Mouse (Mus musculus) T-helper 1 cell (primary cell): ENCODE measurements at regions not wholly inside any gene's neighbourhood (a gene's known extent, or its start where the extent isn't known, plus 50 kb on each side); places are given as distances from the start of the nearest gene placed in this dataset.

ENCODE experiments used
- in situ Hi-C: fragments of 300-600 bp; cut with MboI, MseI; formaldehyde crosslinking; loops from one replicate; pipeline ENCODE4 v1.15.1; 2025; ENCODE audit warnings: high pct_unique_total_duplicates

DNA sequence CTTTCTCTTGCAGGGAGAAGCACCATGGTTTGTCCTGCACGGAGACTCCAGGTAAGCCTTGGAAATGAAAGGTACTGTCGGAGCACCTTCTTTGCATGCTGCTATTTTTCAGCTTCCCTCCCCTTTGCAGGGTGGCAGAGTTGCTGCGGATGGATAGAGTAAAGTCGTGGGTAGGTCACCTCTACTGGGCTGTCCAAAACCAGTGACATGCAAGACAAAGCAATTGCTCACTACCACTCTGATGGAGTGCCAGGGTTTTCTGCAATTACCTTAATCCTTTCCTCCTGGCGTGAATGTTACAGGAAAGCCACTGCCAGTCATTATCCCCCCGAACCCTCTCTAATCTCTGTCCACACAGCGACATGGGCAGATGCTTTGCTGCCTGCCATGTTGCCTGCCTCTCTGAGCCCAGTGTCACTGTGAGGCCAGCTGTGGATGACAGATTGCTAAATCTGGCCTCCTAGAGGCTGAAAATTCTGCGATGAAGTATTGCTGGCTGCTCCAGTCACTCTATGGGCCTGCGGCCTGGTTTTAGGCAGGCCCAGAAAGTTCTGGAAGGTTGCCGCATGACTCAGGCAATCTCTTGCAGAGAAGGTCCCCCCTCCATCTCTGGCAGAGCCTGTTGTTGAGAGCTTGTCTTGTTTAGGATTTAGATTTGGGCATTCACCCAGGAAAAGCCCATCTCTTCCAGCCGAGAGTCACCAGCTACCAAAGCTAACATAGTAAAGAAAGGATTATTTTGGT, 54.1 kb upstream of the Sod3 start:
- in situ Hi-C loops, result no loop called here

DNA sequence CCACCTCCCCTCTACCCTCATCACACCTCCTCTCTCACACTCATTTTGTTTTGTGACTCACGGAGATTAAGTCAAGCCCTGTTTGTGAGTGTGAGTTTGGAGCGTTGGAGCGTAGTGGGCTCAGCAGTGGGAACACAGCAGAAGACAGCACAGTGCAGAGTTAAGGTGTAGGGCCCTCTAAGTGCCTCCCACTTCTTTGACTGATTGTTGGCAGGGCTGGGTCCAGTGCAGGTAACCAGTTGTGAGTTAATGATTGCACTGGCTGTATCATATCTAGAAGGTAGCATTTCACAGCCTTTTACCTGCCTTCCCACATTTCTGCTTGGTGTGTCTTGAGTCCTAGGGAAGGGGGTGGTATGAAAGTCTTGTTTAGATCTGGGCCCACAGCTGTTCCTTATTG, 67.3 kb upstream of the Sod3 start:
- in situ Hi-C loops, result no loop called here

DNA sequence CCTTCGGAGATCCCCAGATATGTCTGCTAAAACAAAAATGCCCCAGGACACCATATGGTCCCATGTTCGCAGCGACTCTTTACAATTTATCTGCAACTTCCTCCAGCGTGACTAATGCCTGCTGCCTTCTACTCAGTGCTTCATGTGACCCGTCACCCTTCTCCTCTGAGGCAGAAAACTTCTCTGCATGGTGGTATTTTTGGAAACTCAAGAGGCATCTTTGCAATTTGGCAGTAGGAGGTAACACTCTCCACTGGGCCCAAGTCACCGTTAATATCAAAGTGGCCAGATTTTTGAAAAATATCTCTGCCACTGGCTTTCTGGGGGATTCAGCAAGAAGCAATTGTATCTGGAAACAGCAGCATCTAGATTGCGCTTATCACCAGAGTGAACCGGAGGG, 69.1 kb upstream of the Sod3 start:
- in situ Hi-C loops, result no loop called here

DNA sequence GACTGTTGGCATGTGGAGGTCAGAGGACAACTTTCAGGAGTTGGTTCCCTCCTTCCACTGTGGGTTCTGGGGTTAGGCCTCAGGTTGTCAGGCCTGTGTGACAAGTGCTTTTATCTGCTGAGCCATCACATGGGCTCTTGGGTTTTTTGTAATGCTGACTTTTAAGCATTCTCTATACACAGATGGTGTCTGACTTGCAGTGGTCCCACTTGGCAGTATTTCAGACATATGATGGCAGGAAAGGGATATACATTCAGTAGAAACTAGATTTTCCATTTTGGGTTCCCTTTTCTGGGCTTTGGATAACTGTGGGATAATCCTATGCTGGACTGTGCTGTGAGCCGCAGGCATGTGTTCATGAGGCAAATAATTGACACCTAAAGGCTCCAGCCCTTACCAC, 75.3 kb upstream of the Sod3 start:
- in situ Hi-C loops, result no loop called here

DNA sequence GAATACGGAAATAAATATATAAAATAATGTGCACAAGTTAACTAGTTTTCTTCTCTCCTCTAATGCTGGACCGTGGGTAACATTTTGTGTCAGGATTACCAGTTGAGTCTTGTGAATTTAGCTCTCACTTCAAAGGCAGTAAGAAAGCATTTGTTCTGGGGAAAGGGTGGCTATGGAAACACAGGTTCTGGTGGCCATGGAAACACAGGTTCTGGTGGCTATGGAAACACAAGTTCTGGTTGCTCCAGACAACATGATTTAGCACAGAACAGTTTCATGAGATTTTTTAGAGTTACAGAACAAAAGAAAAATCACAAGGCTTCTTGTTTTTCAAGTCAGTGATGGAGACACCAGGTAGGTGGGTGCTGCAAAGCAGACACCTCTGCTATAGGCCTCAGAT, 82.7 kb upstream of the Sod3 start:
- in situ Hi-C loops, result no loop called here

DNA sequence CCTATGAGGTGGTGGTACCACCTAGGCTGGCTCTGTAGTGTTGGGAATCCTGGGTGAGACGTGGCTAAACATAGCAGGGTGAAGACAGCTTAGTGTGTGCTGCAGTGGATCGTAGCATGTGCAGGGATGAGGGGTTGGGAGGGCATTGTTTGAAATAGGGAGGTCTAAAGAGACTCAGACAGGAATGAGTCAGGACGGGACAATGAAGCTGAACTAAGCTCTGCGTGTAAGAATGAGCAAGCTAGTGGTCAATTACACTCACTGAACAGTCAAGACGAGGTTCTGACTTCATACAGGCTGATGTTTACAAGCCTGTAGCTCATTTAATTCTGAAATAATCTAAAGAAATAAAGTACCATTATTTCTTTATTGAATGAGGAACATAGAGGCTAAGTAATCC, 85.5 kb upstream of the Sod3 start:
- in situ Hi-C loops, result loop anchor here (5.0 kb wide), 1 partner anchor 74 kb away; no protein-coding TSS in a partner anchor

DNA sequence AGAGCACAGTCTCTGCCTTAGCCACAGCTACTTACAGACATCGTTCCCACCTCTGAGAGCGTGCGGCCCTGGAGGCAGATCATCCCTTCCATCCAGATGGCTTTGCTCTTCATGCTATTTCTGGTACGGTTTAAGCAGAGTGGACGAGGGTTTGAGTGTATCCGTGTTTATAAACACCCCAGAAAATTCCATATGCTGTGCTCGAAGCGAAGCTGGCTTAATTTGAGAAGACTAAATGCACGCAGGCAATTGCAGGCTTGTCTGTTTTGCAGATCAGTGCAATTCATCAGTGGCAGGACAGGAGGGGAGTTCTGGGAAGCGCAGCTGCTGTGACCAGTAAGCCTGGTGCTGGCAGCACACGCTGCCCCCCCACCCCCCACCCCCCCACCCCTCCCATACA, 72.9 kb upstream of the Dhx15 start:
- in situ Hi-C loops, result loop anchor here (10.0 kb wide), 1 partner anchor 1338 kb away; no protein-coding TSS in a partner anchor

DNA sequence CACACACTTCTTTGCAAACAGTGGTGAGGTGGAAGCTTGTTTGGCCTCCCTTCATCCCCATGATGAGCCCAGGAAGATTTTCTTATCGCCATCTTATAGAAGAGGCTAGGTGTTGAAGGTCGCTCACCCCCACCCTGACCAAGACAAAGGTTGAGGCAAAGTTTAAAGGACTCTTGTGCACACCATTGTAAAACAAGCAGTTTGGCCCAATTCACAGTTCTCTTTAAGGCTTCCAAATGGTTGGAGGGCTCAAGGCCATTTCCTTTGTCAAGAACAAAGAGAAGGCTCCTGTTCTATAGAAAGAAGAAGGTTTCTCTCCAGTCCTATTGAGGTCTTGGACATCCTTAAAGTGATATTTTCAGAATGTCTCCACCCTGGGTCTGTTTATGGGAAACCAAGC, 67.8 kb upstream of the Dhx15 start:
- in situ Hi-C loops, result no loop called here

DNA sequence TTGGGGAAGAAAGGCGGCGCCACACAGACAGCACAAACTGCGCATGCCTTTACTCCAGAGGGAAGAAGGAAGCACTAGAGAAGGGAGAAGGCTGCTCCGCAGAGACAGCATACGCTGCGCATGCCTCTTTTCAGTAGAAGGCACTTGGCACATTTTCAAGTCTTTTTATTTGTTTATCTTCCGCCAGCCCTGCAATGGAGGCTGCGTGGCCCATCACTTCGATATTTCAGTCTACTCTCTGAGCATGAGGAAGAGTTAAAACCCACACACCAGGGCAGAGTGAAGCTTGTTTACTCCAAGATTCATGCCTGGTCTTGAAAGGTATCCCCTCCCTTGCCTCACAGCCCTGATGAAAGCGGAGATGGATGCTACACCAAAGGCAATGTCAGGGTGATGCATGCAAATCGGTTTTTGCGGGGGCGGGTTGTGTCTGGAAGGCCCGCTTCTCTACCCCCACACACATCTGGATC, 64.3 kb upstream of the Dhx15 start:
- in situ Hi-C loops, result no loop called here

DNA sequence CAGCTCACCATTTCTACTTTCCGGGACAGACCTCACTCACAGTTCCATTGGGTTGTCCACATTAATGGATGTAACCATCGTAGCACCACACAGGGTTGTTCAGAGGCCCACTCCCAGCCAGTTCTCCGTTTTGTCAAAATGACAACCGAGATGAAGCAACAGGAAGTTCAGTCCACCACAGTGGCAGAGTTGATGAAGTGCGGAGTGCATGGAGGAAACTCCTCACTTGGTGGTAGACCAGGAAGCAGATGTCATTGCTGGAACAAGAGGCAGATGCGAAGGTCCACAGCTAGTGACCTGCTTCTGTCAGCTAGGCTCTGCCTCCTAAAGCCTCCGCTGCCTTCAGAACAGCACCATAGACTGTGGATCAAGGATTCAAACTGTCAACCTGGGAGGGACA, 59.5 kb upstream of the Dhx15 start:
- in situ Hi-C loops, result loop anchor here (25.0 kb wide), 1 partner anchor 763 kb away; no protein-coding TSS in a partner anchor

DNA sequence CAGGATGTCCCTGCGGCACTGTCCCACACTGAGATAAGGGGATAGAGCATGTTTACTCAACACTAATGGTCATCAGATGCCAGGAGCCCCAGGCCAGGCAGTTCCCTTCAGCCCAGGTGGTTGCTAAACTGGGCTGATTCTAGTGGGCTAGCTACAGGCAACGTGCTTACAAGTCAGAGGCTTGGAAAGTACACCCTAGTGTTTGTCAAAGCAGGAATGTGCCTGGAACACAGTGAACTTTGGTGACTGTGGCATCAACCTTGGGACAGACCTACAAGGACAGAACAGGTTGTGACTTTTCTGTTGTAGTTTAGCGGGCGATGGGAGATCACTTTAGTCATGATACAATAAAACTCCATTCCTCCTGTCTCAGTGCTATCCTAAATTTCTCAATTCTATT, 53.6 kb upstream of the Dhx15 start:
- in situ Hi-C loops, result loop anchor here (25.0 kb wide), 1 partner anchor 757 kb away; no protein-coding TSS in a partner anchor

DNA sequence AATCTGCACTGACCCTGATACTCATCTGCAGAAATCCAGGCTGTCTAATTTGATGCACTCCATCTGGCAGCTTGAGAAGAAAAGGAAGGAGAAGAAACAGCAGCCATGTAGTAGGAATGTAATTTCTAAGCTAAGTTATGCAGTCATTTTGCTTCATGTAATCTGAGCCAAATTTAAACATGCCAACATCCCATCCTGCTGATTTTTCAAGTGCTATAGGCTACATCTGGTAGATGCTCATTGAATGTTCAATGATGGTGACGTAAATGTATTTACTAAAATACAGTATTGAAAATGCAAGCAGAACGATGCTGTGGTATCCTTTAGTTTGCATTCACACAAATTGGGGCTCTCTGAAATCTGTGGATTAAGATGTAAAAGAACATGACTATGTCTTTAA, 52.1 kb upstream of the Dhx15 start:
- in situ Hi-C loops, result loop anchor here (25.0 kb wide), 1 partner anchor 755 kb away; no protein-coding TSS in a partner anchor

DNA sequence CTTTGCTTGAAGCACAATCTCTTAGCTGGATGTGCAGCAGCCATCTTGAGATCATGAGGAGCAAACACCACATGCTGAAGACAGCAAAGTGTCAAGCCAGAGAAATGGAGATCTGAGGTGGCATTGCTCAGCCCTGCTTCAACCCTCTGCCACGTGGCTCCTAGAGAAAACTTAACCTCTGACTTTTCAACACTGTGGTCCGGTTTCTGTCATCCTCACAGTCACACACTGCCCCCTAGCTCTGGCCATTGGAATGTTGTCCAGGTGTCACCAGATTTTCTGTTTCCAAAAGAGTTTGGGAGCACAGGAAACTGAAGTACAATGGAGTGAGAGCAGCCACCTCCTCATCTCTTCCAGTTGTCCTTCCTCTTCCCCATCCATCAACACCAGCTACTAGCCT, 50.2 kb upstream of the Dhx15 start:
- in situ Hi-C loops, result loop anchor here (25.0 kb wide), 1 partner anchor 753 kb away; no protein-coding TSS in a partner anchor
